Mouse (Mus musculus): Measurements from ENCODE around the gene Lhb. TPM values are rescaled to one million over a fixed set of nuclear protein-coding genes. Genes with fewer than 3 reads are reported as not detected.
"Not testable (repeated sequence)": the region's sequence is repeated elsewhere in the genome, so short reads cannot be mapped to it uniquely, and the experiment has no call there.

Lhb gene
- polyA plus RNA-seq (2011; ENCODE audit: insufficient read depth, insufficient read length, low replicate concordance, missing spikeins) = not detected in 2 replicates

DNA sequence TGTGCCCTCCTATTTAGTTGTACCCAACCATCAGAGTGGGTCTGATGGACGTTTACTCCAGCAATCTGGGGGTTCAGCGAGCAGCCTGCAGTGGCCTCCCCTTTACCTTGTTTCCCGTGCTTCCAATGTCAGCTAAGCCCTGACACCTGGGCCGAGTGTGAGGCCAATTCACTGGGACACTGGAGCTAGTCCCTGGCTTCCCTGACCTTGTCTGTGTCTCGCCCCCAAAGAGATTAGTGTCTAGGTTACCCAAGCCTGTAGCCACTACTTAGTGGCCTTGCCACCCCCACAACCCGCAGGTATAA is at the start of gene Lhb:
Lhb (plus strand) TSS at position 206 of the 305 bp plus-strand sequence.
- Histone ChIP-seq H3K4me1 (ENCODE audit: control insufficient read depth, insufficient read depth, low read length) (no peaks in the 10 kb centered on the region), H3K4me3 (replicated peaks; ENCODE audit: control insufficient read depth, low read depth, low read length) (no peak within 1 kb of the TSS), H3K27ac (ENCODE audit: control insufficient read depth, insufficient read depth, low read depth, low read length, poor library complexity) (no peak within 1 kb of the TSS)
- WGBS = 79% methylated on average over 6 of the region's 6 CpGs
- TF ChIP-seq POLR2A (IDR thresholded peaks at IDR 0.05; ENCODE audit: borderline replicate concordance, control insufficient read depth, low read depth, low read length) (no peak), CTCF (IDR thresholded peaks at IDR 0.05; ENCODE audit: control insufficient read depth, insufficient read depth, low read length) (no peak)

DNA sequence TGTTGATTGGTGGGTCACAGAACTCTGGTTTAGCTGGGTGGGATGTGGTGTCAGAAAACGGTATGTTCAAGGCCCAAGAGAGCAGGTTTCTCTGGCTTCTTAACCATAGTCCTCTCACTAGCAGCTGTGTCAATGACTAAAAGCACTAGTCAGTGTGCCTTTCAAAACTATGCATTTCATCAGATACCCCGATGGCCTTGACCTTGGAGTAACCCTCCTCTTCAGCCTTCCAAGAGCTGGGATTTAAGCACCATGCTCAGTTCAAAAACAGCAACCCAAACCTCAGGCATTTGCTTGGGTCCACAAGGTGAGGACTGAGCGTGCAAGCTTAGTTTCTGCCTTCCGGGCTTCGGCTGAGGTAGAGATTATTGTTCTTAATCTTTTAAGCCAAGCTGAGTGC is 48.2 kb upstream of the Lhb start:
- 83% methylated on average over 5 of the region's 5 CpGs for WGBS
- no peaks in the 10 kb centered on the region; the same call in 1 of the 2 replicates for H3K4me1 ChIP-seq (ENCODE audit: control insufficient read depth, insufficient read depth, low read length)
- no peak overlapping the region for H3K4me3 ChIP-seq (replicated peaks; ENCODE audit: control insufficient read depth, low read depth, low read length)

DNA sequence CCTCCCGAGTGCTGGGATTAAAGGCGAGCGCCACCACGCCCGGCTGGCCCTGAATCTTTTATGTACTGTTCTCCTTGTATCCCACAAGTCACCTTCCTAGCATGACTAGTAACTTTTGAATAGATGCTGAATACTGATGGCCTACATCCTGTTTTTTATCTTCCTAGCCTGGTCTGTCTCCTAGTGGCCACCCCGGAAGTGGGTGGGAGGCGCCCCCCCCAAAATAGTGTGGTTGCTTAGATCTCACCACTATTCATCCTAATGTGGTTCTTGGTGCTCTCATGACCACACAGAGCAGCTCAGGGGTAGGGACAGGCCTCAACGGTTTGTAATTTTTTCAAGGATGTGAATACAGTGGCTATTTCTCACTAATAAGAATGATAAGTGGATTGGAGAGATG is 46.0 kb upstream of the Lhb start:
- WGBS = 79% methylated on average over 8 of the region's 8 CpGs
- H3K27ac ChIP-seq (ENCODE audit: control insufficient read depth, insufficient read depth, low read depth, low read length, poor library complexity) = no peak overlapping the region
- H3K4me1 ChIP-seq (ENCODE audit: control insufficient read depth, insufficient read depth, low read length) = no peaks in the 10 kb centered on the region; the same call in 1 of the 2 replicates
- TF ChIP-seq CTCF (IDR thresholded peaks at IDR 0.05; ENCODE audit: control insufficient read depth, insufficient read depth, low read length) (no peak), POLR2A (IDR thresholded peaks at IDR 0.05; ENCODE audit: borderline replicate concordance, control insufficient read depth, low read depth, low read length) (no peak)
- no peak overlapping the region for H3K4me3 ChIP-seq (replicated peaks; ENCODE audit: control insufficient read depth, low read depth, low read length)

More for the DNA sequence above, 48.2 kb upstream of the Lhb start:
- no peak for TF ChIP-seq CTCF (IDR thresholded peaks at IDR 0.05; ENCODE audit: control insufficient read depth, insufficient read depth, low read length)
- no peak overlapping the region for H3K27ac ChIP-seq (ENCODE audit: control insufficient read depth, insufficient read depth, low read depth, low read length, poor library complexity)

DNA sequence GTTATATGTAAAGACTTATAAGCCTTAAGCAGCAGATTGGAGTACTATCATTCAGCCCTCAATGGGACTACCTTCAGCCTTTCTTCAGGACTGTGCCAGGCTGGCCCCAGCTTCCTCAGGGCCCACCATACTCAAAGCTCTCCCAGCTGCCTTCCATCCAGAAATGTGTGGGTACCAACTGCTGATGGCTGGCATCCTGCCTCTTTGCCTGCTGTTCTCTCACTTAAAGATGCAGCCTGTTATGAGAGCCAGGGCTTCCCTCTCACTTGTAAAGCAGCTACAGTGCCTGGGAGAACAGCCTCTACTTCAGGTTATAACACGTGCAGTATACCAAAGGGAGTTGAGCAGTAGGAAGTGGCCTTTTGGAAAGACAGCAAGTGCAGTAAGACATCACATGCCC is 44.6 kb upstream of the Lhb start:
- TF ChIP-seq POLR2A (IDR thresholded peaks at IDR 0.05; ENCODE audit: borderline replicate concordance, control insufficient read depth, low read depth, low read length) = no peak
- no peak for TF ChIP-seq CTCF (IDR thresholded peaks at IDR 0.05; ENCODE audit: control insufficient read depth, insufficient read depth, low read length)
- no peak overlapping the region for H3K27ac ChIP-seq (ENCODE audit: control insufficient read depth, insufficient read depth, low read depth, low read length, poor library complexity)
- no peak overlapping the region for H3K4me3 ChIP-seq (replicated peaks; ENCODE audit: control insufficient read depth, low read depth, low read length)
- WGBS = 82% methylated on average over 1 of the region's 1 CpGs
- H3K4me1 ChIP-seq (ENCODE audit: control insufficient read depth, insufficient read depth, low read length) = no peaks in the 10 kb centered on the region

DNA sequence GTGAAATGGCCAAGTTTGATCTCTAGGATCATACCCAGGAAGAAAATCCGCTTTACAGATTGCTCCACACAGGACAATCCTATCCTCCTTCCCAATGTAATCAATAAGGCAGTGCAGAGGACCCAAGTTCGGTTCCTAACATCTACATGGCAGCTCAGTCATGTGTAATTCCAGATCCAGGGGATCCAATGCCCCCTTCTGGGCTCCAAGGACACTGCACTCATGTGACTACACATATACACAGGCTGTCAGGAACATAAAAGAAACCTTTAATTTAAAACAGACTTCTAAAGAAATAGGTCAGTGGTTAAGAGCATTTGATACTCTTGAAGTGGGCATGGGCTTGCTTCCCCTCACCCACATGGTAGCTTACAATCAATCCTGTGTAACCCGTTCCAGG is 34.5 kb upstream of the Lhb start:
- H3K4me1 ChIP-seq (ENCODE audit: control insufficient read depth, insufficient read depth, low read length) = no peaks in the 10 kb centered on the region
- no peak overlapping the region for H3K27ac ChIP-seq (ENCODE audit: control insufficient read depth, insufficient read depth, low read depth, low read length, poor library complexity)
- no peak overlapping the region for H3K4me3 ChIP-seq (replicated peaks; ENCODE audit: control insufficient read depth, low read depth, low read length)
- TF ChIP-seq CTCF (IDR thresholded peaks at IDR 0.05; ENCODE audit: control insufficient read depth, insufficient read depth, low read length) (no peak), POLR2A (IDR thresholded peaks at IDR 0.05; ENCODE audit: borderline replicate concordance, control insufficient read depth, low read depth, low read length) (no peak)
- 90% methylated on average over 3 of the region's 3 CpGs for WGBS

DNA sequence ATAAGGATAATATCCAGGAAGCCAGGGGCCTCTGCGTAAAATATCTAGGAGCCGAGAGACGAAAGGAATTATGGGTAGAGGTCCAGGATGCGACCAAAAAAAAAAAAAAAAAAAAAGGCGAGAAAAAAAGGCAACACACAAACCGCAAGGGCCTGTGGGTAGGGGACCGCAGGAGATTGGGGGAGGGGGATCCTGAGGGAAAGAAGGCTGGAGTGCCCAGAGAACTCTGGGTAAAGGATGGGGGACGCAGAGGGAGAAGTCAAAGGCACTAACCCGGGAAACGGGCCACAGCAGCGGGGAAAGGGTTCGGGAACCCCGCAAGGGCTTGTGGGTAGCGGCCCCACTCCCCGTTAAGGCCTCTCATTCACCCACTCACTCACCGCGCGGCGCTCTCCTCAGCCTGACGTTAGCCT is 25.5 kb upstream of the Lhb start:
- WGBS = under 1% methylated on average over 20 of the region's 20 CpGs
- peak overlapping the region; percentile 92 for H3K27ac ChIP-seq (ENCODE audit: control insufficient read depth, insufficient read depth, low read depth, low read length, poor library complexity)
- H3K4me1 ChIP-seq (ENCODE audit: control insufficient read depth, insufficient read depth, low read length) = peaks cover 4% of the 10 kb centered on the region; the same call in 1 of the 2 replicates
- TF ChIP-seq POLR2A (IDR thresholded peaks at IDR 0.05; ENCODE audit: borderline replicate concordance, control insufficient read depth, low read depth, low read length) (no peak), CTCF (IDR thresholded peaks at IDR 0.05; ENCODE audit: control insufficient read depth, insufficient read depth, low read length) (no peak)
- H3K4me3 ChIP-seq (replicated peaks; ENCODE audit: control insufficient read depth, low read depth, low read length) = peak overlapping the region; percentile 78

DNA sequence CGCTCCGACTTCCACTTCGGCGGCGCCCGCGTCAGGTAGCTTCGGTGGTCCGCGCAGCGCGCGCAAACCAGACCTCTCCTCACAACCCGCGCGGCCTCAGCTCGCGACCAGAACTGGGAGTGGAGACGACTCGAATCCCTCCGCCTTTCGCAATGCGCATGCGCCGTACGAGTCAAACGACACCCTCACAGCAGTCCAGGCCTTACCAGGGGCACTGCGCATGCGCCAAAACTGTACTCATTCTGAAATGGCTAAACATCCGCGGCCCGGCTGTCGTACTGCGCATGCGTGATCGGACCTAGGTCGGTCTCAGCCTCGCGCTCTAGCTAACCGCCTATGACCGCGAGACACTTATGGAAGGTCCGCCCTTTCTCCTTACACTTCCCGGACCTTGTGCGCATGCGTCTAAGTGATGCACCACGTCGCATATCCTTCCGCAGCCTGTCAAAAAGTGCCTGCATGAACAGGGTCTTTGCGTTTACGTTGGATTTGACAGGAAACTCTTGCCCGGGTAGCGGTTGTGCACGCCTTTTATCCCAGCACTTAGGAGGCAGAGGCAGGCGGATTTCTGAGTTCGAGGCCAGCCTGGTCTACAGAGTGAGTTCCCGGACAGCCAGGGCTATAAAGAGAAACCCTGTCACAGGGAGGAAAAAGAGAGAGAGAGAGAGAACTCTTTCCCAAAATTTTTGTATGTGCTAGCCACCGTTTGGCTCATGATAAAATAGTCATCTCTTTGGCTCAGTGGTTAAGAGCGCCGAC is 24.9 kb upstream of the Lhb start, which contains the start of gene Snrnp70:
Snrnp70 (minus strand) TSS at position 165 of the 759 bp plus-strand sequence.
- WGBS = under 1% methylated on average over 60 of the region's 60 CpGs
- H3K4me1 ChIP-seq (ENCODE audit: control insufficient read depth, insufficient read depth, low read length) = peaks cover 4% of the 10 kb centered on the region; the same call in 1 of the 2 replicates
- peak within 1 kb of the TSS; percentile 92 for H3K27ac ChIP-seq (ENCODE audit: control insufficient read depth, insufficient read depth, low read depth, low read length, poor library complexity)
- peak within 1 kb of the TSS; percentile 78 for H3K4me3 ChIP-seq (replicated peaks; ENCODE audit: control insufficient read depth, low read depth, low read length)
- TF ChIP-seq CTCF (IDR thresholded peaks at IDR 0.05; ENCODE audit: control insufficient read depth, insufficient read depth, low read length) (no peak), POLR2A (IDR thresholded peaks at IDR 0.05; ENCODE audit: borderline replicate concordance, control insufficient read depth, low read depth, low read length) (peak; percentile 97)

DNA sequence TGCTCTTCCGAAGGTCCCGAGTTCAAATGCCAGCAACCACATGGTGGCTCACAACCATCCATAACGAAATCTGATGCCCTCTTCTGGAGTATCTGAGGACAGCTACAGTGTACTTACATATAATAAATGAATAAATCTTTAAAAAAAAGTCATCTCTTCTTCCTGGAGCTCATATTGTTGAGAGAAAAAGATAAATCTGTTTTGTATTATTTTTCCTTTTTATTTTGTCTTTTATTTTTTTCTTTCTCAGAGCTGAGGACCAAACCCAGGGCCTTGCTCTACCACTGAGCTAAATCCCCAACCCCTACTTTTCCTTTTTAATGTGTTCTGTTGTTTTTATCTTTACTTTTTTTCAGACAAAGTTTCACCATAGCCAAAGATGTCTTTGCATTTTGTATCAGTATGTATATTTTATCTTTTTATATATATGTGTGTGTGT is 24.3 kb upstream of the Lhb start:
- 1% methylated on average over 3 of the region's 3 CpGs for WGBS
- peak overlapping the region; percentile 75 for H3K4me3 ChIP-seq (replicated peaks; ENCODE audit: control insufficient read depth, low read depth, low read length)
- H3K4me1 ChIP-seq (ENCODE audit: control insufficient read depth, insufficient read depth, low read length); H3K27ac ChIP-seq (ENCODE audit: control insufficient read depth, insufficient read depth, low read depth, low read length, poor library complexity): not testable (repeated sequence)

DNA sequence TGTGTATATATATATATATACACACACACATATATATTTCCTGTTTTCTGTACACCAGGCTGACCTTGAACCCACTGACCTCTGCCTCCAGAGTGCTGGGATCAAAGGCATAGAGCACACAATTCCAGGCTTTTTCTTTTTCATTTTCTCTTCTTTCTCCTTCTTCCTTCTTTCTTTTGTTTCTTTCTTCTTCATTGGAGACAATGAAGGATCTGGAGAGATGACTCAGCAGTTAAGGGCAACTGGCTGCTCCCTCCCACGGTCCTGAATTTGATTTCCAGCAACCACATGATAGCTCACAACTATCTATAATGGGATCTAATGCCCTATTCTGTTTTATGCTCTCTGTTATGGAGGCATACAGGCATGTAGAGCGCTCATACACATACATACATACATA is 23.8 kb upstream of the Lhb start:
- Histone ChIP-seq H3K4me3 (replicated peaks; ENCODE audit: control insufficient read depth, low read depth, low read length) (no peak overlapping the region), H3K4me1 (ENCODE audit: control insufficient read depth, insufficient read depth, low read length) (peaks cover 4% of the 10 kb centered on the region; the same call in 1 of the 2 replicates), H3K27ac (ENCODE audit: control insufficient read depth, insufficient read depth, low read depth, low read length, poor library complexity) (no peak overlapping the region)
- no peak for TF ChIP-seq POLR2A (IDR thresholded peaks at IDR 0.05; ENCODE audit: borderline replicate concordance, control insufficient read depth, low read depth, low read length)
- TF ChIP-seq CTCF (IDR thresholded peaks at IDR 0.05; ENCODE audit: control insufficient read depth, insufficient read depth, low read length) = no peak
- WGBS = 51% methylated on average over 2 of the region's 2 CpGs

Measured in bone marrow, adult 2 months (tissue).